Mouse (Mus musculus) urinary bladder, postnatal 10 days (tissue): ENCODE measurements at regions not wholly inside any gene's neighbourhood (a gene's known extent, or its start where the extent isn't known, plus 50 kb on each side); places are given as distances from the start of the nearest gene placed in this dataset.

ENCODE experiments used
- DNase-seq: peaks from one replicate; pipeline ENCODE4 v3.0.0; 2022; ENCODE audit warnings: low spot score

DNA sequence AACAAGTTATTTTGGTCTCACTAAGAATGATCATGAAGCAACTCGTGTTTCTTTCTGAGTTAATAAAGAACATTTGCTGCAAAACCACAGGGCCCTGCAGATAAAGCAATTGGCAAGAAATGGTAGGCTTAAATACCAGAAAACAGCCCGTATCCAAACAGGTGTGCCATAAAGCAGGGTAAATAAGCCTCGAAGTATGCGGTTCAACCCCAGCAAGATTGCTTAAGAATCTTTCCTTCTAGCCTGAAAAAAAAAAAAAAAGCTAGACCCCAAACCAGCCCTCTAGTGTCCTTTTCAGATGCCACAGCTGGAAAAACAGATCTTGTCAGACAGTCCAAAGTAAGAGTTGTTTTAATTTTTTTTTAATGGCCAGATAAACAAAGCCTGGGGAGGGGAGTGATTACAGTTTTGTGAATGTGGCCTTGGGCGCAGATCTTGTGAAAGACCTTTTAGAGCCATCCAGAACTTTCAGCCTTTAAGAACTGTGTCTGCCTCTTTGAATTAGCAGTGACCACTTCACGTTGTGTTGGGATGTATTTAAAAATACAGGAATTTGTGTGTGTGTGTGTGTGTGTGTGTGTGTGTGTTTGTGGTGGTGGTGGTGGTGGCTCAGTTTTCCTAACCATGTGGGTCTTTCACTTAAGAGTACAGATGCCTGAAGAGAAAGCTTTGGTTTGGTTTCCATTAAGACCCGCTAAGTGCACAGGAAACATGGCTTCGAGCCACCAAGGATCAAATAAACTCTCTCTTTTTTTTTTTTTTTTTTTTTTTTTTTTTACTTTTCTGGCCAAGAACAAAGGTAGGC is 116.3 kb upstream of the Maf start:
- DNase-seq, result no peak

DNA sequence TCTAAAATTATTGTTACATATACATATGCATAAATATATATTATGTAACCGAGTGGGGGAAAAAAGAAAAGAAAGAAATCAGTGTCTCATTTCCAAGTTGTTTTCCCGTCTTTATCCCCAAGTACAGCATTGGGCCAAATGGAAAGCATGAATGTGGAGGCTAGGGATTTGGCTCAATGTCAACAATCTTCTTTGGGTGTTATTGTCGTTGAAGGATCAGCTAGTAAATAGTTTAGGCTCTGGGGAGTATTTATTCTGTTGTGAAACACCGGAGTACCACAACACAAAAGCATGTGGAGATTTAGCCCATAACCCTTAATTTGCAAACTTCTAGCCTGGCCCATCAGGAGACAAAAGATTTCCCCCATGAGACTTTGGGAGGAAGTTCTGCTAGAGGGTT is 105.8 kb upstream of the Maf start:
- no peak for DNase-seq

DNA sequence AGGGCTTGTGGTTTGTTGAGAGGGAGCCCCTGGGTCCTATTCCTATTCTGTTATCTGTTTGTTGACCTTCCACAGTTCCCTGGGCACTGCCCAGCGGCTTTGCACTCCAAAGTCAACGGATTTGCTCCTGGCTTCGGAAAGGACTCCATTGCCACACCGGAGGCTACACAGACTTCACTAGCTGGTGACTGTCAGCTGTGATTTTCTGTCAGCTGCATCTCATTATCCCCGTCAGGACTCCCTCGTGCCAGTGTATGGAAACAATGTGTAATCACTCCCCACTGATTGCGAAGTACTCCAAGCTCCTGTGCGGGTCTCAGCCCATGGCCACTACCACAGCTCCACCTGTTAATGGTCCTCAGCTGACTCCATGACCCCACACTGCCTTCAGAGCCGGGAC is 99.0 kb upstream of the Maf start:
- no peak for DNase-seq

DNA sequence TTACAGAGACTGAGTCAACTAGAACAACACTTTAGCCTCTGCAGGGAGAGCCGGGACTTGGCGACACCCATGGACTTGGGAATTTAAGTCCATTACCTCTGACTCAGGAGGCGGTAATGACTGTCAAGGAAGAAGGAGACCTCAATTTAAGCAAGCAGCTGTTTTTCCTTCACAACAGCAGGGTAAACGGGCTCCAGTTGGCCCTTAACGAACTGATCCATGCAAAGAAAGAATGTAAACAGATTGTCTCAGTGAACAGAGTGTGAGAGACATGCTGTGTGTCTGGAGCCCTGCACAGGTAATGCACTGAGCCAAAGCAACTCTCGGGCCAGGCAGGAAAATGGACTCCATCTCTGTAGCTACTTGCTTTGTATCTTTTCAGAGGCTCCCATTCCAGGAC is 98.5 kb upstream of the Maf start:
- no peak for DNase-seq

DNA sequence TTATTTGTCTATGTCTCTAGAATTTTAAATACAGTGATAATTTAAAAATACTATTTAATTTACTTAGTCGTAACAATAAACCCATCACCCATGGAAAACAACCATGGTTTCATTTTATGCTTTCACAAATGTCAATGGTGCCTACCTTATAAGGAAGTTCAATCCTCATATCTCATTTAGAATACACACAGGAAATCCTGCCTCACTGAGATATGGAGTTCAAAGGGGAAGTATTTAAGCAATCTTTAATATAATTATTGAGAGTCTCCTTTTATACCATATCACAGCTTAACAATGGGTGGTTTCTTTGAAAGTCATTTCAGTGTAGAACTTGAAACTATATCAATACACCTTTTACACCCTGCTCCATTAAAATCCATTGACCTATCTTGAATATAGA is 86.0 kb upstream of the Maf start:
- DNase-seq, result no peak

DNA sequence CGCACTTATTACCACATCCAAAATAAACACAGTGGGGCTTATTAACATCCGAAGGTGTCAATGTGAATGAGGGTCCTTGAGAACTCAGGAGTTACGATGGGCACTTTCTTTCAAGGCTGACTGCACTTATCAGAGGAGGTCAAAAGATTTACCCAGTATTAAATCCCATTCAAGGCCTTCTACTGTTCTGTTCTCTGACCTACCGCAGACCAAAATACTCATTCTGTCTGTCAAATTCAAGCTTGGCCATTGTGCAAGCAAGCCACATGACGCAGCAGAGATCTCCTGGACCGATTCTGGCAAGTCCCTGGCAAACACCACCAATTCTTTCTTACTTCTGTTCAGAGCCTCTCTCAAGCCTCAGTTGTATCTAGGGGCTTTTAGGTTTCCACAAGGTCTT is 80.8 kb upstream of the Maf start:
- no peak for DNase-seq

DNA sequence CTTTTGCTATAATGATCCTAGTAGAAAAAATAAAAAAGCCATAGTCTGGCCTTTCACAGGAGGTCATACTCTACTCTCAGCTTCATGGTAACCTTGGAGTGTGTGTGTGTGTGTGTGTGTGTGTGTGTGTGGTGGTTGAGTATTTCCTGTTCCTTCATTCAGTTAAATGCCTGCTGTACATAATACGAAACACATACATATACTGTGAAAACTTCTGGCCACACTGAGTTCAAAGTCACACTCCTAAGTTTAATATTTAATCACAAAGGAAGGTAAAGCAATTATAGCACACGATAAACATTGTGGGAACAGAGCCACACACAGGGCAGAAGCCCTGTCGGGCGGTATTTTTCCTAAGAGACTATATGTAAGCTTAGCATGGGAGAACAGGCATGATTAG is 78.6 kb upstream of the Maf start:
- no peak for DNase-seq

DNA sequence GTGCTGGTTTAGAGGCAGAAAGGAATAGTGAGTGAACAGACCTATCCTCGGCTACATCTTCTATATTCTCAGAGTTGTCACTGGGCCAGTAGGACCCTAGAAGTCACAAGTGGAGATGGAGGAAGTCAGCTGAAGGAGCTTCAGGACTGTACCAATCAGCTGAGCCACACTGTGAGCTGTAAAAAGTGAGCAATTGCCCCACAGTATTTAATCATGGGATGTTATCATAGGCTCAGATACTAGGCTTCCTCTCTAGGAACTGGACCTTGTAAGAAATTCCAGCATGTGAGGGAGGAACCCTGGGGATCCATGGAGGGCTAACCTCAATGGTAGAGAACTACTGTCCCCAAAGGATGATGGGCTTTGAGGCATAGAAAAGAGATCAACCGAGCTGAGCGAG is 78.2 kb upstream of the Maf start:
- no peak for DNase-seq

DNA sequence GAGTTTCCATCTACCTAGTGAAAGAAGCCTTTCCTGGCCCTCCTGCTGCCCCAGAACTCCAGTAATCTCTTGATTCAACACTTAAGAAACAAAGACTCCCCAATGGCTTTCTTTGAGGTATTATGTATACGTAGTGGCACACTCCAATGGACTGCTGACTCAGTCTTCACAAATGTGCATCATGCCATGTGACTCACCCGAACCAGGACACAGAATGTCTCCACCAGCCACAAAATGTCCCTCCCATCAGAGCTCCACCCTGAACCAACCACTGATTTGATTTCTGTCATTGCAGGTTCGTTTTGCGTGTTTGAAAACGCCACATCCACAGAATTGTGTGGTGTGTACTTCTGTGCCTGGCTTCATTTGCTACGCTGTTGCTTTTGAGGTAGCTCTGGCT is 75.8 kb upstream of the Maf start:
- no peak for DNase-seq

DNA sequence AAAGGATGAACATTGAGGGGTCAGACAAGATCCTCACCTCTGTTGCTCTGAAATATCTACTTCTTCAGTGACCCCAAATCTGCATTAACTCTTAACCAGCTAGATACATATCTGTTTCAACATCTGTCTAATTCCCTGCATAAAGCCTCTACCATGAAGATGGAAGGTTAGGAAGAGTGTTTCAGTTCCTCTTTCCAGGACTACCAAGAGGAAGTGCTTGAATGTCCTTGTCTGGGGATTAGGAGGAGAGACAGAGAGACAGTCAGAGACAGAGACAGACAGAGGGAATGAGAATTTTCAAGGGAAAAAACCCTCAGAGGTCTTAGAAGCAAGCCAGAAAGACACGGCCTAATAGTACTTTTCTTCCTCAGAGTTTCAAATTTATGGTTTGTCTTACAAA is 70.8 kb upstream of the Maf start:
- DNase-seq, result no peak

DNA sequence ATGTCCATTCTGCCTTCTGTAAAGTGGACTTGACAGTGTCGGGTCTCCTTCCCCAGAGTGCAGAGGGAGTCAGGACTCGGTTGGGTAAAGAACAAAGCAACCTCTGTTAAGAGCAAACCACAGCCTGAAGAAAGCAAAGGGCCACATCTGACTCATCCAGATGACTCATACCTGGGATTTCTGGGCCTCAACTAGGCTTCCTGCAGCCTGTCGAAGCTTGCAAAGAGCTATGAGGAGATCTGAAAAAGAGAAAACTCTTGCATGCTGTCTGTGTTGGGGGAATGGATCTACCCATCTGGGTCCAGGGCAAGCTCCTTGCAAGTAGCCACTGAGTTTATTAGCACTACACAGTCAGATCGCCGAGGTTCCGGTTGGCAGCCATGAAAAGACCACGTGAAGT is 63.5 kb upstream of the Maf start:
- no peak for DNase-seq

DNA sequence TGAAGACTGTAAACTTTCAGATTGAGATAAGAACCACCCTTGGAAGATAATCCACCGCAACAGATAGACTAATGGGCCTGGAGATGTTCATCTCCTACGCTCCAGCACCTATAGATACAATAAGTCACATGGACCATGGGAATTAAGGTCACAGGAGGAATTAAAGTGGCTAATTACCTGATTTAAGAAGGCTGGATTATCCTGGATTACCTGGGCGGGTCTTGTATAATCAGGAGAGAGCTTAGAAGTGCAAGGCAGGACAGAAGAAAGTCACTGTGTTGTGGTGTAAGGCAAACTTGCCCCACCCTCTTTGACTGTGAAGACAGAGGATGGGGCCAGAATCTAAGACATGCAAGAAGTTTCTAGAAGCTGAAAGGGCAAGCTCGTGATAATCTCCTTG is 61.0 kb upstream of the Maf start:
- no peak for DNase-seq

DNA sequence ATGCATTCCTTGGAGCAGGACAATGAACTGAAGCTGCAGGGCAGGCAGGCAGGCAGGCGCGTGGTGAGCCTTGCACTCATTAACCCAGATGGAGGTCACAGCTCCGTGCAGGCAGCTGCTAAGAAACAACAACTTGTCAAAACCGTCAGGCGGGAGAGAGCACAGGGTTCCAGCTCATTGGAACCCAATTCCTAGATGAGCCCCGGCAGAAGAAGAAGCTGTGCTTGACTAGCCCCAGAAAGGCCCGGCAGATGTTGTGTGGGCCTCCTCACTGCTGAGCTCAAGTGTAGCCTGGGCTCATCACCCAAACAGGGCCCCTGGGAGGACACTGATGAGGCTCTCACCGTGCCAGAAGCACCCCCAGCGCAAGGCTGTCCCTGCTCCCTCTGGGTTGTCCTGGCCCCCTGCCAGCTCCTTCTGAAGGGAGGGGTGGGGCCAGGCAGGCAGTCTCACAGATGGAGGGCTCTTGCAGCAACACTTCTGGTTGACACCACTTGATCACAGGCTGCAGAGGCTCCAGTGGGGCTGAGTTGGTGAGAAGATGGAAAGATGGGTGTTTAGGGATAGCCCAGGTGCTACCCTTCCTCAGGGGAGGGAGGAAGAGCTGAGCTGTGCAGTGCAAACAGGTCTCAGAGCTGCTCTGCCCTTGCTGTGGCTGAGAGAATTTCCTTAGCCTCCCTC is 58.8 kb upstream of the Maf start:
- DNase-seq, result no peak

DNA sequence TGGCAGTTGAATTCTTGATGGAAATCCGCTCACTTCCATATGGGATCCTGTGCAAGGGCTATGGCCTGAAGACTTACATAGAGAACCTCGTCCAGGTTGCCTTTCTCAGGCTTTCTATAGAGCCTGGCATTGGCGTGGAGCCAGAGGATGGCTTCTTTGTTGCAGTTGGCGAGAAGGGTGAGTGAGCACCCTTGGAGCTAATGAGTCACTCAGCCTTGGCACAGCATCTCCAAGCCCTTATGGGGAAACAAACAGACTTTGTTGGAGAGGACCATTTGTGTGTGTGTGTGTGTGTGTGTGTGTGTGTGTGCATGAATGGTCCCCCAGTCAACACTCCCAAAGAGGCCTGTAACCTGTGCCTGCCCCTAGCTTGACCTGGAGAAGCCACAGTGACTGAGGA is 57.0 kb upstream of the Maf start:
- no peak for DNase-seq

DNA sequence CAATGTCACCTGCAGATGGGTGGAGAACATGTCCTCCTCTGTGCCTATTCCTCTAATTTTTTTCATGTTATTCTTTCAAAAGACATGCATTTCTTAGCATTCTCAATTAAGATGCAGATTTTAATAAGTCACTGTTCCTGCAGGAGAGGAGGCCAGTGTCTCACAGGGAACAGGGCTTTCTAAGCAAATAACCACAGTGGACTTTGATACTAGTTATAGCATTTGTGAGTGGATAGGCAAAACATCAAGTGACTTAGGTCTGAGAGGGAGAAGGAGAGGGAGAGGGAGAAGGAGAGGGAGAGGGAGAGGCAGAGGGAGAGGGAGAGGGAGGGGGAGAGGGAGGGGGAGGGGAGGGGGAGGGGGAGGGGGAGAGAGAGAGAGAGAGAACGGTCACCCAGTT is 50.4 kb upstream of the Maf start:
- no peak for DNase-seq
